Mouse (Mus musculus) hindbrain, embryonic 15.5 days (tissue): ENCODE results near the gene Col18a1. TPM values are rescaled to one million over a fixed set of nuclear protein-coding genes. Genes with fewer than 3 reads are reported as not detected.

ENCODE experiments used
- ATAC-seq: fragments of 200-750 bp; cut with Nextera tagmentation; 2 replicates; pipeline ENCODE4 v1.8.0; 2017; ENCODE audit warnings: low read depth, moderate number of reproducible peaks, moderate TSS enrichment; ENCODE audit not compliant: low FRiP score
- H3K27ac ChIP-seq: fragments of 300-500 bp; sonication (generic); replicated peaks from 2 replicates; pipeline ENCODE4 v1.5.1; 2015; ENCODE audit warnings: mild to moderate bottlenecking, inconsistent platforms
- H3K27me3 ChIP-seq: fragments of 300-500 bp; sonication (generic); 2 replicates; pipeline ENCODE4 v1.6.1; 2015; ENCODE audit warnings: control low read depth, inconsistent platforms
- H3K36me3 ChIP-seq: fragments of 300-500 bp; sonication (generic); 2 replicates; pipeline ENCODE4 v1.6.1; 2015; ENCODE audit warnings: control low read depth, inconsistent platforms
- H3K4me1 ChIP-seq: fragments of 300-500 bp; sonication (generic); replicated peaks from 2 replicates; pipeline ENCODE4 v1.6.1; 2015; ENCODE audit warnings: control low read depth, inconsistent platforms
- H3K4me2 ChIP-seq: fragments of 300-500 bp; sonication (generic); 2 replicates; pipeline ENCODE4 v1.6.1; 2015; ENCODE audit warnings: moderate library complexity, mild to moderate bottlenecking, inconsistent platforms
- H3K4me3 ChIP-seq: fragments of 300-500 bp; sonication (generic); 2 replicates; pipeline ENCODE4 v1.5.1; 2015; ENCODE audit warnings: mild to moderate bottlenecking, inconsistent platforms
- H3K9ac ChIP-seq: fragments of 300-500 bp; sonication (generic); 2 replicates; pipeline ENCODE4 v1.6.1; 2015; ENCODE audit warnings: inconsistent platforms
- H3K9me3 ChIP-seq: fragments of 300-500 bp; sonication (generic); 2 replicates; pipeline ENCODE4 v1.6.1; 2016; ENCODE audit warnings: control low read depth, inconsistent platforms
- WGBS: fragments of 180-500 bp; shearing (Covaris S2); methylation state at CpG from one replicate; pipeline ENCODE4 v1.1.7; 2015; 5-methylcytosine and 5-hydroxymethylcytosine counted together
- polyA plus RNA-seq: library from polyadenylated mRNA; unstranded; fragments of >200 nt; fragmentation: Nextera tagmentation; extraction: Ambion mirVana; gene quantifications from 2 replicates; pipeline ENCODE4 v1.2.1, GENCODE M21; 2015

Col18a1 gene
- polyA plus RNA-seq, 1 experiment from 2014 or later = 40.0 TPM

DNA sequence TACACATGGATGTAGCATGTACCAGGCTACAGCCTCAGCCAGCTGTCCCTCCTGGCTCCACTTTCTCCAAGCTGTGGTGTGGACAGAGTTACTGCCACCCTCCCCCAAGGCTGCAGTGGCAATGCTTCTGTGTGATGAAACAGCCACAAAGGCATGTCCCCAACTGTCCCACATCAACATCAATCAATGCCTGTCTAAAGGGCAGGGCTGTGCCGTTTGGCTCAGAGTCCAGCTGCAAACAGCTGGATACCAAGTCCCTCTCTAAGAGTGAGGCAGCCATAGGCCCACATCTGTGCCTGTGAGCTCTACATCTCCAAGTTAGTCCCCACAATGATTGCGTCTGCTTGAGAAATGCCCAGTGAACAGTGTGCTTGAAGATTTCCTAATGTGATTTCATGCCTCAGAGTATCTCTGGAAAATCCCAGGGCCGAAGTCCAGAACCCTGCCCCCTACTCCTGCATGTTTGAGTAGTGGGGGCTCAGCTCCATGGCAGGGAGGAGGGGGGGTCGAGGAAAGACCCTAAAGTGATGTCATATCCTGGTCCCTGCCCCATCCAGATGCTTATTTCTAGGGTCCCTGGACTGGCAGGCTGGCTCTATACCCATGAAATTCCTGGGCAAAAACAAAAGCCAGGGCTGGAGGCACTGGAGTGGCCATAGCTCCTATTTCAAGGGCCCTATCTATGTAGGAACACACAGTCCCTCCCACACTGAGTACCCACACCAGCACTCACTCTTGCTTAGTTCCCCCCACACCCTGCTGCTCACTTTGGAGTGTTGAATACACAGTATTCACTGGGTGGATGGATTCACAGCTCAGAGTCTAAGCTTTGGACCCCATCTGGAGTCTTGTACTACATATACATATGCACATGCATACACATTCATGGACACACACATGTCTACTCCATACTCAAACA lies 49.6 kb downstream of the Col18a1 start:
- Histone ChIP-seq H3K4me3 (no peak overlapping the region), H3K9me3 (no peaks in the 10 kb centered on the region), H3K36me3 (no peaks in the 10 kb centered on the region), H3K4me1 (peaks cover 13% of the 10 kb centered on the region), H3K4me2 (no peak overlapping the region), H3K9ac (0 out of 2 replicates have a peak overlapping the region, but pooled peaks have one; percentile 4), H3K27me3 (no peaks in the 10 kb centered on the region), H3K27ac (no peak overlapping the region; the same call in 1 of the 2 replicates)
- 33% methylated on average over 4 of the region's 4 CpGs for WGBS
- ATAC-seq = peak; percentile 61; the same call in 1 of the 2 replicates

DNA sequence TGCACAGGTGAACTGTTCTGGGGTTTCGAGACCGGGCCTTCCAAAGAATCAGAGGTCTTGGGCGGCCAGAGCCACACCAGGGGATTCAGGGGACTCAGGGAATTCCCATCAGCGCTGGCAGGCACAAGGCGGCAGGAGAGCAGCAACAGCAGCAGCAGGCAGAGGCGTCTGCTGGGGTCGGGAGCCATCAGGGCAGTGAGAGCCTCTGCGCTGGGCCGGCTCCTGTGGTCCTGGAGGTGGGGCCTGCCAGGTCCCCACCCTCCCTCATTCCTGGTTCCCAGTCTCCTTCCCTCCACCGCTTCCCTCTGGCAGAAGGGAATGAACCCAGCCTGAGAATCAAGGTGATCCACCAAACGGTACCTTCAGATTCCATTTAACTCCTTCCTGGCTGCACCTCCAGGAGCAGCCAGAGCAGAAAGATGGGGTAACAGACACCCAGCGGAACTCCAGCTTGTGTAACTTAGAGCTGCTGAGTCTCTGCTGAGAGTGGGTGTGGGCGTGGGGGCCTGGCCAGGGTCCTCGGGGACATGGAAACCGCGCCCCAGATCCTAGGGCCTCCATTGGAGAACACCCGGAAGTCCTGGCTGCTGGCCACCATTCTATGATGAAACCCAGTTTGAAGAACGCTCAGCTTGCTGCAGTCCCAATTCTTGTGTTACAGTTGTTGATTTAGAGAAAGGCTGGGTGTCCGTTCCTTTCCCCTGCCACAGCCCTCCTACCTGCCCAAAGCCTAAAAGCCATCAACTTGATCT lies 52.7 kb downstream of the Col18a1 start:
- H3K27ac ChIP-seq = no peak overlapping the region
- H3K9me3 ChIP-seq = no peaks in the 10 kb centered on the region
- H3K36me3 ChIP-seq = no peaks in the 10 kb centered on the region
- H3K9ac ChIP-seq = no peak overlapping the region
- H3K4me2 ChIP-seq = no peak overlapping the region
- H3K27me3 ChIP-seq = no peaks in the 10 kb centered on the region
- H3K4me1 ChIP-seq = peaks cover 13% of the 10 kb centered on the region
- WGBS = 67% methylated on average over 19 of the region's 19 CpGs
- H3K4me3 ChIP-seq = no peak overlapping the region
- no peak for ATAC-seq

DNA sequence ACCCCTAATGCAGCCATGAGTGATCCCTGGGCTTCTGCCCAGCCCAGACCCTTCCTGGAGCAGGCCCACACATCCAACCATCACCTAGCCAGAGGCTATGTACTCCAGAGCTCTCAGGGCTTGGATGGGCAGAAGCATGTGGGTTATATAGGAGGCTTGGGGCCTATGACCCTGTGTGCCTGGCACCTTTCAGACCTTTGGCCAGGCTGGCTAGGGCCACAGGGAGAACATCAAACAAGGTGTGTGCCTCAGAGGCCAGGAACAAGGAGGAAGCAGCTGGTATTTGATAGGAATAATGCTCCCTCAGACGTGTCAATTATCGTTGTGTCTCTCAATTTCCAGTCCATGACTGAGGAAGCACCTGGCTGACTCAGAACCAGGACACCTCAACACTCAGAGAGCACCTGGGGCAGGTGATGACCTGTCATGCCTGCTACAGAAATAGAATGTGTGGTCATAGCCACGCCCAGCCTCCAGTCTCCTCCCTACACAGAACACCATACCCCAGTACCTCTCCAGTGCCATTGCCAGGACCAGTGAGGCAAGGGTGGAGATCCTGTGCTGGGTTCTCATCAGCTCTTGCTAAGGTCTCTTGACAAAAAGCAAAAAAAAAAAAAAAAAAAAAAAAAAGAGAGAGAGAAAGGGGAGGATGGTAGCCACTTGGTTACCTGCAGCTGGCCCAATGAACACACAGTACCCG lies 54.6 kb downstream of the Col18a1 start:
- Histone ChIP-seq H3K4me1 (peaks cover 9% of the 10 kb centered on the region), H3K9ac (no peak overlapping the region), H3K27me3 (no peaks in the 10 kb centered on the region), H3K36me3 (no peaks in the 10 kb centered on the region), H3K4me3 (no peak overlapping the region), H3K27ac (no peak overlapping the region), H3K4me2 (no peak overlapping the region), H3K9me3 (no peaks in the 10 kb centered on the region)
- no peak for ATAC-seq
- WGBS = 94% methylated on average over 4 of the region's 4 CpGs

DNA sequence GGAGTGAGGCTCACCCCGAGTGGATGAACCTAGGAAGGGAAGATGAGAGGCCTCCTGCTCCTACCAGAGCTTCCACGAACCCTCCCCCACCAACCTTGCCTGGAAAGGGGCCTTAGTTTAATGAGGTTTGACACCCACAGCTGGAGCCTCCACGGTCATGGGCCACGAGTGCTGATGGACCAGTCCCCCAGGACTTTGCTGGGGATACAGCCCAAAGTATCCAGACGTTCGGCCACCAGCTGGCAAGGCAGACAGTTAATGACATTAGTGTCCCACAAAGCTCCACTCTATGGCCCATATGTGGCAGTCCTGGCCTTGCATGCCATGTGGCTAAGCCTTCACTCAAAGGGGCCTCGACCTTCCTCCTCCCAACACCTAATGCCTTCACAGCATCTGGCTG lies 55.5 kb downstream of the Col18a1 start:
- 65% methylated on average over 7 of the region's 7 CpGs for WGBS
- no peak for ATAC-seq
- H3K9me3 ChIP-seq = no peaks in the 10 kb centered on the region
- H3K4me3 ChIP-seq = no peak overlapping the region
- H3K27me3 ChIP-seq = no peaks in the 10 kb centered on the region
- H3K4me2 ChIP-seq = no peak overlapping the region
- no peak overlapping the region for H3K27ac ChIP-seq
- H3K36me3 ChIP-seq = no peaks in the 10 kb centered on the region
- H3K9ac ChIP-seq = no peak overlapping the region
- H3K4me1 ChIP-seq = 0 out of 2 replicates have a peak, but pooled peaks cover 3% of the 10 kb centered on the region

DNA sequence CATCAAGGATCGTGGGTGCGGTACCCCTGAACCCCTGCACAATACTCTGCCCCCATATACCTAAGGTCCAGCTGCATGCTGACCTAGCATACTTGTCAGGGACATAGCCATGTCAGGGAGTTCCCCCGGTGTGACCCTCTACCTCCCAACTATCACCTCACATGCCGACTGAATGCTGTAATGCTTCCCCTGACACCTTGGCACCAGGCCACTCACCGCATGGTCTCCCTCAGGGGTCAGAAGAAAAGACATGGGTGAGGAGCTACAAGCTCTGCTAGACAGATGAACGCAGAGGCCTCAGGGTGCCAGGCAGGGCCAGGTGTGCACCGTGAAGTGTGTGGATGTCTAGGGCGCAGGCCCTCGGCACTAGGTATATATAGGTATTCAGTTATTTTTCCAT lies 56.3 kb downstream of the Col18a1 start:
- Histone ChIP-seq H3K27ac (no peak overlapping the region), H3K4me2 (no peak overlapping the region), H3K36me3 (no peaks in the 10 kb centered on the region), H3K9me3 (no peaks in the 10 kb centered on the region), H3K4me3 (no peak overlapping the region), H3K9ac (no peak overlapping the region), H3K4me1 (0 out of 2 replicates have a peak, but pooled peaks cover 3% of the 10 kb centered on the region), H3K27me3 (no peaks in the 10 kb centered on the region)
- no peak for ATAC-seq
- 91% methylated on average over 9 of the region's 9 CpGs for WGBS

DNA sequence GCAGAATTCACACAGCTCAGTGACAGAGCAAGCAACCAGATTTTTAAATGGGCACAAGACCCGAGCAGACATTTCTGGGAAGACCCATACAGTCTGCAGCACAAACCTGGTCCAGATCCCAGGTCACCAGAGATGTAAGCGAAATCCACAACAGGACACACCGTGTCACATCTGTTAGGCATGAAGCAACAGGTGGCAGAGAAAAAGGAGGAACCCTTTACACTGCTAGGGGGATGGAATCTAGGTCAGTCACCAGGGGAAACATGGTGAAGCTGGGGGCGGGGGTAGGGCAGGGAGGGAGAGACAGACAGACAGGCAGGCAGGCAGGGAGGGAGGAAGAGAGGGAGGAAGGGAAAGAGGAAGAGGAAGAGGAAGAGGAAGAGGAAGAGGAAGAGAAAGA lies 58.2 kb downstream of the Col18a1 start:
- no peak overlapping the region for H3K27ac ChIP-seq
- H3K9me3 ChIP-seq = no peaks in the 10 kb centered on the region
- WGBS = 87% methylated on average over 4 of the region's 4 CpGs
- 0 out of 2 replicates have a peak, but pooled peaks cover under 1% of the 10 kb centered on the region for H3K4me1 ChIP-seq
- H3K4me2 ChIP-seq = no peak overlapping the region
- no peak overlapping the region for H3K4me3 ChIP-seq
- no peaks in the 10 kb centered on the region for H3K36me3 ChIP-seq
- ATAC-seq = no peak
- no peak overlapping the region for H3K9ac ChIP-seq
- no peaks in the 10 kb centered on the region for H3K27me3 ChIP-seq

DNA sequence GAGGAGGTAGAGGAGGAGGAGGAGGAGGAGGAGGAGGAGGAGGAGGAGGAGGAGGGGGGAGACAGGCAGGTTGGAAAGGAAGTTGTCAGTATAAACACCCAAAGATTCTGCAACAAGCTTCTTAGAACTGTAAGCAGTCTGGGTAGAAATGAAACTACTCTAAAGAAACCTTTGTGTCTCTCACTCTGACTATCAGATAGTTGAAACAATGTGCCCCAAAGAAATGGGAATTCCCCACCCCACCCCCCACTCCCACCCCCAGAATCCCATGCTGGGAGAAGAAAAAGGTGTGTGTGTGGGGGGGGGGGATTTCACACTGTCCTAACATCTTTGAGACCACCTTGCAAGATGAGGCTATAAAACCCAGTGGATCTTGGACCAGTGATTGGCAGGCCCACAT lies 62.0 kb downstream of the Col18a1 start:
- Histone ChIP-seq H3K4me2 (no peak overlapping the region), H3K36me3 (no peaks in the 10 kb centered on the region), H3K27me3 (no peaks in the 10 kb centered on the region), H3K27ac (no peak overlapping the region), H3K9ac (no peak overlapping the region), H3K9me3 (no peaks in the 10 kb centered on the region), H3K4me3 (no peak overlapping the region), H3K4me1 (no peaks in the 10 kb centered on the region)
- ATAC-seq = no peak

DNA sequence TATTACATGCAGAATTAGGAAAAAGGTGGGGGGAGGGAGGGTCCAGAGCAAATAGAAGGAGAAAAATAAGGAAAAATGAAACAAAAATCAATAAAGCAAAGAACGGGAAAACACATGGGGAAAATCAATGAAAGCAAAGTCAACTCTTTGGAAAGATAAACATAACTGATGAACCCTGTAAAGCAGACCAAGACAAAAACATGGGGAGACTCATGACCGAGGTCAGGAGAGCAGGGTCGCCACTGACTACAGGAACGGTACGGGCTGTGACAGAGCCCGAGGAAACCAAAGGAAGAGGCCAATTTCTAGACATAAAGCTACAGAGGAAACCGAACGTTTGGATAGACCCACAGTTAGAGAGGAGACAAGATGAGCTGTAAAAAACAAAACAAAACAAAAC lies 62.7 kb downstream of the Col18a1 start:
- H3K27me3 ChIP-seq = no peaks in the 10 kb centered on the region
- no peaks in the 10 kb centered on the region for H3K9me3 ChIP-seq
- H3K4me2 ChIP-seq = no peak overlapping the region
- WGBS = 74% methylated on average over 8 of the region's 8 CpGs
- H3K36me3 ChIP-seq = no peaks in the 10 kb centered on the region
- no peak for ATAC-seq
- no peak overlapping the region for H3K4me3 ChIP-seq
- no peak overlapping the region for H3K9ac ChIP-seq
- no peaks in the 10 kb centered on the region for H3K4me1 ChIP-seq
- H3K27ac ChIP-seq = no peak overlapping the region

DNA sequence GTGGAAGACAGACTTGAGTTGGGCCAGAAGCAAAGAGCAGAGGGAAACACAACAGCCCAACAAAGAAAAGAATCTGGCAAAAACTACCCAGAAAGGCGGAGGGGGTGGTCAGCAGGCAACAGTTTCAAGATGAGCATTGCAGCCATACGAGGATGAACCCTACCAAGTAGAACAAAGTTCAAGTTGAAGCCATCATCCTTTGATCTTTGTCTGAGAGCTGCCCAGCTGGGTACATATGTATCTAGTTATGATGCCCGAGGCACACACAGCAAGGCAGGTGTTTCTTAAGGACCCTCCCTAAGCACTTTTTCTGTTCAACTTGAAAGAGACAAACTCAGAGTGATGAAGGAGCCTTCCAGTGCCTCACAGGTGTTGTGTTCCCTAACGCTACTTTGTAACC lies 66.6 kb downstream of the Col18a1 start:
- no peak overlapping the region for H3K4me3 ChIP-seq
- no peak overlapping the region for H3K27ac ChIP-seq
- H3K9ac ChIP-seq = no peak overlapping the region
- WGBS = 93% methylated on average over 4 of the region's 4 CpGs
- ATAC-seq = no peak
- no peaks in the 10 kb centered on the region for H3K36me3 ChIP-seq
- H3K9me3 ChIP-seq = no peaks in the 10 kb centered on the region
- H3K4me1 ChIP-seq = 0 out of 2 replicates have a peak, but pooled peaks cover 7% of the 10 kb centered on the region
- no peak overlapping the region for H3K4me2 ChIP-seq
- no peaks in the 10 kb centered on the region for H3K27me3 ChIP-seq

DNA sequence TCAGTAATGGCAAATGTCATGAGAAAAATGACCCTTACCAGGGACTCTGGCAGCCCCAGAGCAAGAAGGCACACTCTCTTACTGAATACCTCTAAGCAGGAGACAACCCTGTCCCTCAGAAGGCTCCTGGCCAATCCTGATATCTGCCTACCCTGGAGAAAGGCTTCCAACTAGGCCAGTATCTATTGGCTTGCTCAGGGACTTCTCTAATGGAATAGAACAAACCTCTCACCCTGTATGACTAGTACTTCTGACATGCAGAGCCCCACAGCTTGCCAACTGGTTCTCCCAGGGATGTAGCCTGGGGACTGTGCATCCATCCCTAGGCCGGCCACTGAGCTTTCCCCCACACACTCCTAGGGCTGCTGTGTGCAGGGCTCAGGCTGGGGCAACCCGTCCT lies 67.7 kb downstream of the Col18a1 start:
- Histone ChIP-seq H3K27ac (no peak overlapping the region), H3K4me2 (no peak overlapping the region), H3K27me3 (no peaks in the 10 kb centered on the region), H3K36me3 (no peaks in the 10 kb centered on the region), H3K4me1 (0 out of 2 replicates have a peak, but pooled peaks cover 7% of the 10 kb centered on the region), H3K9me3 (no peaks in the 10 kb centered on the region), H3K4me3 (no peak overlapping the region), H3K9ac (no peak overlapping the region)
- 88% methylated on average over 2 of the region's 2 CpGs for WGBS
- no peak for ATAC-seq

DNA sequence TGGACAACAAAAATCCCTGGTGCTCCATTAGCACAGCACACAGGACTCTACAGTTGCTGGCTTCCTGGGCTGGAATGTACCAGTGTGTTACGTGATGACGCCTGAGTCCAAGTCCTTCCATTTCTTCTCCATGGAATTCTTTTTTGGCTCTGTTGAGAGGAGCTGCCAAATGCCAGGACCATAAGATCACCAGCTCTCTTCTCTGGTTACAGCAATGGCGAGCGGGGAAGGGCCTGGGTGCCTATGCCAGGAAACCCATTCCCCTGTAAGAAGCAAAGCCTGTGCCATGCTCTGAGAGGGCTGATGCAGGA lies 68.5 kb downstream of the Col18a1 start:
- Histone ChIP-seq H3K27me3 (no peaks in the 10 kb centered on the region), H3K4me2 (no peak overlapping the region), H3K9ac (no peak overlapping the region), H3K27ac (no peak overlapping the region), H3K4me3 (no peak overlapping the region), H3K36me3 (no peaks in the 10 kb centered on the region), H3K9me3 (0 out of 2 replicates have a peak, but pooled peaks cover 3% of the 10 kb centered on the region), H3K4me1 (0 out of 2 replicates have a peak, but pooled peaks cover 7% of the 10 kb centered on the region)
- WGBS = 88% methylated on average over 4 of the region's 4 CpGs
- no peak for ATAC-seq
